Mouse (Mus musculus) megakaryocyte-erythroid progenitor cell, adult 5-6 weeks (primary cell): ENCODE measurements around the gene Gpr156. TPM values are rescaled to one million over a fixed set of nuclear protein-coding genes. Genes with fewer than 3 reads are reported as not detected.
"Not testable (repeated sequence)": the region's sequence is repeated elsewhere in the genome, so short reads cannot be mapped to it uniquely, and the experiment has no call there.

Experiments used
- ATAC-seq: replicated peaks from 2 replicates; pipeline ENCODE4 v1.8.0; 2016; ENCODE audit warnings: mild to moderate bottlenecking, inconsistent platforms; ENCODE audit not compliant: severe bottlenecking, poor library complexity, low FRiP score, low TSS enrichment
- total RNA-seq, 2 experiments: library from RNA; stranded (forward) in 1 of 2; stranded (reverse) in 1 of 2; fragments of 200-1000, 215-1000 nt in 1 of 2; fragments of >200 nt in 1 of 2; fragmentation: Nextera tagmentation in 1 of 2; gene quantifications; 2 replicates each; pipeline ENCODE4 v1.2.3; 2014 to 2017

Gpr156 gene
- total RNA-seq, 2 experiments from 2014 or later: not detected

GRCm38 (mm10) chr16:38033071-38033470 lies 116.8 kb downstream of the Gpr156 start:
- peak; percentile 79 for ATAC-seq

- ATAC-seq: not testable (repeated sequence)
These were observed 121.8 kb downstream of the Gpr156 start for GRCm38 (mm10) chr16:38038101-38038500.

- no peak for ATAC-seq
These were observed 125.9 kb downstream of the Gpr156 start for GRCm38 (mm10) chr16:38042160-38042559.

GRCm38 (mm10) chr16:38044551-38044950 lies 128.3 kb downstream of the Gpr156 start:
- no peak for ATAC-seq

GRCm38 (mm10) chr16:38047781-38048558 lies 131.7 kb downstream of the Gpr156 start:
- ATAC-seq: no peak

Other genes with a start within 250 kb of the Gpr156 start
- gene Fstl1, start 139.6 kb upstream of the Gpr156 start, total RNA-seq (2014; fragmentation: Nextera tagmentation): 2.1 TPM in 1 of 2 replicates, not detected in the other
- gene Fstl1, start 139.6 kb upstream of the Gpr156 start, total RNA-seq (2017): 0.23 and 0.42 TPM in 2 replicates
- gene Gm36028, start 55.4 kb upstream of the Gpr156 start, total RNA-seq (2014; fragmentation: Nextera tagmentation): not detected in 2 replicates
- not detected in 2 replicates for gene Gm36028, start 55.4 kb upstream of the Gpr156 start, total RNA-seq (2017)
- 29.8 and 33.2 TPM in 2 replicates for gene Lrrc58, start 48.1 kb upstream of the Gpr156 start, total RNA-seq (2014; fragmentation: Nextera tagmentation)
- 26.7 and 37.5 TPM in 2 replicates for gene Lrrc58, start 48.1 kb upstream of the Gpr156 start, total RNA-seq (2017)
- gene Gsk3b, start 172.5 kb downstream of the Gpr156 start, total RNA-seq (2014; fragmentation: Nextera tagmentation): 34.1 and 54.9 TPM in 2 replicates
- gene Gsk3b, start 172.5 kb downstream of the Gpr156 start, total RNA-seq (2017): 31.8 and 44.1 TPM in 2 replicates